ENCODE assay signal across 13 mouse cellular contexts in the genomic region with DNA sequence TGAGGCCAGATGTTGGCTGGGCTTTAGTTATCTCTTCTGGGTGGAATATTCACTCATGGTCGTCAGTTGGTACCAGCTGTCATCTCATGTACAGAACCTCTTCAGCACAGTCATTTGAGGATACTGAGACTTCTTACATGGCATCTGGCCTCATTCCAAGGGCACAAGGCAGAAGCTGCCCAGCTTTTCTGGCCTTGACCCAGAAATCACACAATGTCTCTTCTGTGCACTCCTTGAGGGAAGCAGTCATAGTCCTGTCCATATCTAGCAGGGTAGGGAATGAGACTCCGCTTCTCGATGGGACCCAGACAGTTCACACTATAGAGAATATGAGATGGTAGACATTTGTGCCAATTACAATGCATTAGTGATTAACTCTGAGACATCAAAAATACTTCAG. TPM values are rescaled to one million over a fixed set of nuclear protein-coding genes. Genes with fewer than 3 reads are reported as not detected.
A peak's percentile ranks its signal among the peaks of the same experiment; 100 is the strongest.
DNase-seq lines count a peak whose midpoint lies in the region; ATAC-seq and TF ChIP-seq lines count a peak whose summit lies in the region.
"Had no signal": no experiment of that assay in that cellular context is flagged by ENCODE, and none has a peak within 500 bp of the region (broad histone marks: within the 10 kb centered on the region; RNA-seq: fewer than 3 reads in every experiment).

No protein-coding gene starts in this region.

- no peak for TF ChIP-seq CTCF in gastrocnemius, adult 2 months (IDR thresholded peaks at IDR 0.05)

- peaks cover 2% of the 10 kb centered on the region; the same call in 1 of the 2 replicates for H3K4me1 ChIP-seq in brown adipose tissue, adult 24 weeks (ENCODE audit: control insufficient read depth, insufficient read depth, insufficient read length, low read length)
- peaks cover 4% of the 10 kb centered on the region; the same call in 1 of the 2 replicates for H3K4me1 ChIP-seq in heart, embryonic 12.5 days (replicated peaks)

- no peak overlapping the region for H3K4me2 ChIP-seq in heart, embryonic 12.5 days
- H3K4me2 ChIP-seq: heart, embryonic 11.5 days had no signal

- H3K27ac ChIP-seq in gastrocnemius, adult 2 months: peak overlapping the region; percentile 71
- H3K27ac ChIP-seq in brown adipose tissue, adult 24 weeks (replicated peaks; ENCODE audit: low read depth, low read length): peak overlapping the region; percentile 97
- H3K27ac ChIP-seq in heart, embryonic 12.5 days (ENCODE audit: poor library complexity, severe bottlenecking): no peak overlapping the region
- H3K27ac ChIP-seq: kidney, postnatal 0 days had no signal

- WGBS in heart, embryonic 12.5 days: 61% methylated on average over 3 of the region's 3 CpGs

- DNase-seq in gastrocnemius, adult 2 months: no peak
- no peak for DNase-seq in gastrocnemius, postnatal 14 days
- DNase-seq in left cerebral cortex, postnatal 10 days (ENCODE audit: extremely low spot score in 1 of 2, low spot score in 2 of 2): peak; percentile 22 to 48
- DNase-seq in left cerebral cortex, postnatal 36 days (ENCODE audit: low spot score in 2 of 2): no peak
- DNase-seq in adrenal gland, adult 2 months: peak; percentile 72
- no peak for DNase-seq in liver
- DNase-seq: cerebellum, adult 11-12 months; right cerebral cortex, postnatal 25 days; thymus, postnatal 36 days had no signal

- intact Hi-C loops in gastrocnemius, adult 2 months (cut with DNase I): no loop called here
- intact Hi-C loops in gastrocnemius, postnatal 14 days (cut with DNase I; ENCODE audit: low total_unique reads): no loop called here
- intact Hi-C loops in left cerebral cortex, postnatal 10 days (cut with DNase I): no loop called here
- intact Hi-C loops in left cerebral cortex, postnatal 36 days (cut with DNase I): no loop called here

- H3K36me3 ChIP-seq in heart, embryonic 12.5 days: no peaks in the 10 kb centered on the region

- no peak overlapping the region for H3K4me3 ChIP-seq in gastrocnemius, adult 2 months
- no peak overlapping the region for H3K4me3 ChIP-seq in brown adipose tissue, adult 24 weeks (ENCODE audit: insufficient read depth, low read depth, low read length)
- H3K4me3 ChIP-seq in heart, embryonic 12.5 days: no peak overlapping the region

- H3K9ac ChIP-seq in heart, embryonic 12.5 days: no peak overlapping the region

- H3K9me3 ChIP-seq in heart, embryonic 12.5 days (replicated peaks): no peaks in the 10 kb centered on the region

- H3K27me3 ChIP-seq in heart, embryonic 12.5 days (replicated peaks): no peaks in the 10 kb centered on the region; the same call in 1 of the 2 replicates

- no peak for ATAC-seq in heart, embryonic 12.5 days (ENCODE audit: insufficient number of reproducible peaks, low FRiP score)

RNA-seq across cellular contexts. Expression of a gene that starts 15.5 kb away (rescaled TPM):
- total RNA-seq in gastrocnemius, adult 2 months (2021): 10 to 100 TPM; 22.3 TPM
- total RNA-seq in gastrocnemius, postnatal 14 days (2021): 10 to 100 TPM; 16.9 to 18.0 TPM
- 10 to 100 TPM; 21.3 to 23.3 TPM for total RNA-seq in left cerebral cortex, postnatal 10 days (2021)
- total RNA-seq in left cerebral cortex, postnatal 36 days (2021): 10 to 100 TPM; 24.2 to 30.0 TPM
- 10 to 100 TPM; 25.9 to 40.5 TPM for total RNA-seq in adrenal gland, adult 2 months (2021)
- polyA plus RNA-seq in adrenal gland, adult 2 months (2012; rRNA removed): 4.1 and 4.8 TPM in 2 replicates
- 7.2 and 8.9 TPM in 2 replicates for polyA plus RNA-seq in brown adipose tissue, adult 24 weeks (2012; ENCODE audit: insufficient read depth, insufficient read length, missing spikeins)
- 12.8 TPM in 2 replicates for polyA plus RNA-seq in heart, embryonic 12.5 days (2016; fragmentation: Nextera tagmentation; extraction: Ambion mirVana)

RNA-seq across cellular contexts. Expression of a gene that starts 58.0 kb away (rescaled TPM):
- total RNA-seq in gastrocnemius, adult 2 months (2021): under 1 TPM in 1 of 2 experiments, not detected in 1; 0.17 TPM
- total RNA-seq in gastrocnemius, postnatal 14 days (2021): under 1 TPM; 0.18 to 0.25 TPM
- 1 to 10 TPM; 1.8 to 2.3 TPM for total RNA-seq in left cerebral cortex, postnatal 10 days (2021)
- 1 to 10 TPM; 1.7 to 2.4 TPM for total RNA-seq in left cerebral cortex, postnatal 36 days (2021)
- total RNA-seq in adrenal gland, adult 2 months (2021): under 1 TPM; 0.32 to 0.59 TPM
- polyA plus RNA-seq in adrenal gland, adult 2 months (2012; rRNA removed): 0.11 and 0.16 TPM in 2 replicates
- 0.83 TPM in 1 of 2 replicates, not detected in the other for polyA plus RNA-seq in brown adipose tissue, adult 24 weeks (2012; ENCODE audit: insufficient read depth, insufficient read length, missing spikeins)
- 2.6 TPM in 2 replicates for polyA plus RNA-seq in heart, embryonic 12.5 days (2016; fragmentation: Nextera tagmentation; extraction: Ambion mirVana)

Comparison
In these comparisons a context has a peak if more than half of its experiments do, and no peak if none do; other contexts are left out.
1. DNase-seq: peak in left cerebral cortex, postnatal 10 days (2 of 2) and adrenal gland, adult 2 months (single experiment); none in gastrocnemius, adult 2 months (single experiment), gastrocnemius, postnatal 14 days (single experiment), left cerebral cortex, postnatal 36 days (0 of 2) and liver (single experiment).